Mouse (Mus musculus) brain, embryonic 14.5 days (tissue): ENCODE data around the gene Ncam2. TPM values are rescaled to one million over a fixed set of nuclear protein-coding genes. Genes with fewer than 3 reads are reported as not detected.

ENCODE experiments used
- DNase-seq: peaks from one replicate; pipeline ENCODE4 v3.0.0-alpha.2; 2011; ENCODE audit warnings: low read depth
- CTCF ChIP-seq: fragments of 200-500 bp; IDR thresholded peaks from 2 replicates; pipeline ENCODE4 v1.5.1; 2012; ENCODE audit warnings: inconsistent platforms, mild to moderate bottlenecking, moderate library complexity, borderline replicate concordance; ENCODE audit not compliant: insufficient read depth, insufficient read length; ENCODE audit errors: extremely low read depth
- POLR2A ChIP-seq: fragments of 200-500 bp; IDR thresholded peaks from 2 replicates; pipeline ENCODE4 v1.6.1; 2012; ENCODE audit warnings: mild to moderate bottlenecking, inconsistent platforms, borderline replicate concordance; ENCODE audit not compliant: poor library complexity, insufficient read depth, insufficient read length, severe bottlenecking; ENCODE audit errors: extremely low read depth
- polyA plus RNA-seq: library from polyadenylated mRNA; depleted of rRNA; stranded (reverse); fragments of >200 nt; gene quantifications from 2 replicates; pipeline ENCODE4 v1.2.3, GENCODE M21; 2012

Gene Ncam2
- polyA plus RNA-seq, 1 experiment: 11.5 TPM

- no peak for TF ChIP-seq POLR2A
- no peak for TF ChIP-seq CTCF
- no peak for DNase-seq
These were observed 280.6 kb downstream of the Ncam2 start for GRCm38 (mm10) chr16:81481058-81481457.

- peak; percentile 17 for DNase-seq
- TF ChIP-seq CTCF: no peak
- no peak for TF ChIP-seq POLR2A
These were observed 295.6 kb downstream of the Ncam2 start for GRCm38 (mm10) chr16:81496111-81496510.

- peak; percentile 38 for DNase-seq
- TF ChIP-seq CTCF: no peak
- TF ChIP-seq POLR2A: no peak
These were observed 302.1 kb downstream of the Ncam2 start for GRCm38 (mm10) chr16:81502578-81502977.

GRCm38 (mm10) chr16:81536230-81536629, 335.7 kb downstream of the Ncam2 start:
- TF ChIP-seq POLR2A (no peak), CTCF (no peak)

GRCm38 (mm10) chr16:81587565-81588107, 387.1 kb downstream of the Ncam2 start:
- DNase-seq: peak; percentile 14
- no peak for TF ChIP-seq POLR2A
- no peak for TF ChIP-seq CTCF

More at GRCm38 (mm10) chr16:81536230-81536629, 335.7 kb downstream of the Ncam2 start:
- DNase-seq: peak; percentile 60

- no peak for TF ChIP-seq POLR2A
- TF ChIP-seq CTCF: no peak
- DNase-seq: no peak
These were observed 422.8 kb downstream of the Ncam2 start for GRCm38 (mm10) chr16:81623276-81623675.

GRCm38 (mm10) chr16:81623776-81624175, 423.3 kb downstream of the Ncam2 start:
- DNase-seq: no peak
- TF ChIP-seq CTCF: no peak
- TF ChIP-seq POLR2A: no peak

GRCm38 (mm10) chr16:81650286-81650685, 449.8 kb downstream of the Ncam2 start:
- DNase-seq: no peak

GRCm38 (mm10) chr16:81651550-81651949, 451.1 kb downstream of the Ncam2 start:
- no peak for TF ChIP-seq CTCF
- peak; percentile 78 for DNase-seq

More at GRCm38 (mm10) chr16:81650286-81650685, 449.8 kb downstream of the Ncam2 start:
- no peak for TF ChIP-seq POLR2A

GRCm38 (mm10) chr16:81656550-81656949, 456.1 kb downstream of the Ncam2 start:
- TF ChIP-seq CTCF (no peak), POLR2A (no peak)
- peak; percentile 59 for DNase-seq

- no peak for TF ChIP-seq CTCF
- no peak for TF ChIP-seq POLR2A
- no peak for DNase-seq
These were observed 473.4 kb downstream of the Ncam2 start for GRCm38 (mm10) chr16:81673866-81674265.

- no peak for TF ChIP-seq POLR2A
- no peak for DNase-seq
These were observed 475.0 kb downstream of the Ncam2 start for GRCm38 (mm10) chr16:81675546-81675945.
